Mouse (Mus musculus): ENCODE measurements at regions not wholly inside any gene's neighbourhood (a gene's known extent, or its start where the extent isn't known, plus 50 kb on each side); places are given as distances from the start of the nearest gene placed in this dataset.
"Not testable (repeated sequence)": the region's sequence is repeated elsewhere in the genome, so short reads cannot be mapped to it uniquely, and the experiment has no call there.

GRCm38 (mm10) chr6:103809986-103810341 is 299.6 kb downstream of the Chl1 start:
- DNase-seq (ENCODE audit: low spot score in 2 of 2): no peak

GRCm38 (mm10) chr6:103810342-103811001 is 300.1 kb downstream of the Chl1 start:
- peak; percentile 51 to 59 for DNase-seq (ENCODE audit: low spot score in 2 of 2)

GRCm38 (mm10) chr6:103816396-103816795 is 306.0 kb downstream of the Chl1 start:
- DNase-seq (ENCODE audit: low spot score in 2 of 2): not testable (repeated sequence)

GRCm38 (mm10) chr6:103826042-103826441 is 315.7 kb downstream of the Chl1 start:
- DNase-seq (ENCODE audit: low spot score in 2 of 2): no peak

- no peak for DNase-seq (ENCODE audit: low spot score in 2 of 2)
Observed at GRCm38 (mm10) chr6:103827623-103828022, 317.2 kb downstream of the Chl1 start.

GRCm38 (mm10) chr6:103828866-103829265 is 318.5 kb downstream of the Chl1 start:
- no peak for DNase-seq (ENCODE audit: low spot score in 2 of 2)

GRCm38 (mm10) chr6:103832301-103832700 is 321.9 kb downstream of the Chl1 start:
- no peak for DNase-seq (ENCODE audit: low spot score in 2 of 2)

GRCm38 (mm10) chr6:103832808-103833207 is 322.4 kb downstream of the Chl1 start:
- no peak for DNase-seq (ENCODE audit: low spot score in 2 of 2)

- peak; percentile 70 to 82 for DNase-seq (ENCODE audit: low spot score in 2 of 2)
Observed at GRCm38 (mm10) chr6:103833501-103834132, 323.2 kb downstream of the Chl1 start.

GRCm38 (mm10) chr6:103834726-103835229 is 324.4 kb downstream of the Chl1 start:
- DNase-seq (ENCODE audit: low spot score in 2 of 2): no peak

GRCm38 (mm10) chr6:103859787-103860186 is 349.4 kb downstream of the Chl1 start:
- no peak for DNase-seq (ENCODE audit: low spot score in 2 of 2)

- no peak for DNase-seq (ENCODE audit: low spot score in 2 of 2)
Observed at GRCm38 (mm10) chr6:103893455-103893854, 383.1 kb downstream of the Chl1 start.

GRCm38 (mm10) chr6:103924504-103924903 is 414.1 kb downstream of the Chl1 start:
- peak in 1 of 2 experiments; percentile 25 for DNase-seq (ENCODE audit: low spot score in 2 of 2)

GRCm38 (mm10) chr6:103927094-103927493 is 416.7 kb downstream of the Chl1 start:
- peak in 1 of 2 experiments; percentile 47 for DNase-seq (ENCODE audit: low spot score in 2 of 2)

GRCm38 (mm10) chr6:103940345-103940744 is 430.0 kb downstream of the Chl1 start:
- DNase-seq (ENCODE audit: low spot score in 2 of 2): no peak

- DNase-seq (ENCODE audit: low spot score in 2 of 2): peak; percentile 32 to 58
Observed at GRCm38 (mm10) chr6:103944361-103944760, 434.0 kb downstream of the Chl1 start.

GRCm38 (mm10) chr6:103947474-103947873 is 437.1 kb downstream of the Chl1 start:
- no peak for DNase-seq (ENCODE audit: low spot score in 2 of 2)

GRCm38 (mm10) chr6:103953134-103953771 is 442.9 kb downstream of the Chl1 start:
- DNase-seq (ENCODE audit: low spot score in 2 of 2): no peak

GRCm38 (mm10) chr6:103959002-103959401 is 448.6 kb downstream of the Chl1 start:
- DNase-seq (ENCODE audit: low spot score in 2 of 2): peak; percentile 36 to 60

- DNase-seq (ENCODE audit: low spot score in 2 of 2): no peak
Observed at GRCm38 (mm10) chr6:103967811-103968420, 457.5 kb downstream of the Chl1 start.

- no peak for DNase-seq (ENCODE audit: low spot score in 2 of 2)
Observed at GRCm38 (mm10) chr6:103999186-103999585, 488.8 kb downstream of the Chl1 start.

- DNase-seq (ENCODE audit: low spot score in 2 of 2): peak; percentile 86 to 92
Observed at GRCm38 (mm10) chr6:104028439-104029091, 464.0 kb upstream of the Cntn6 start.

Measured in right cerebral cortex, postnatal 10 days (tissue).